Mouse (Mus musculus) T-cell, adult 2 months (primary cell): ENCODE measurements around the gene Loxl4.

Source experiments
- DNase-seq: peaks from one replicate; pipeline ENCODE4 v3.0.0; 2022; ENCODE audit warnings: low spot score

Loxl4 gene

GRCm38 (mm10) chr19:42609716-42610115 is 2.9 kb downstream of the Loxl4 start:
- DNase-seq = no peak

- DNase-seq = no peak
Measured at GRCm38 (mm10) chr19:42608082-42608481, 4.5 kb downstream of the Loxl4 start.

DNA sequence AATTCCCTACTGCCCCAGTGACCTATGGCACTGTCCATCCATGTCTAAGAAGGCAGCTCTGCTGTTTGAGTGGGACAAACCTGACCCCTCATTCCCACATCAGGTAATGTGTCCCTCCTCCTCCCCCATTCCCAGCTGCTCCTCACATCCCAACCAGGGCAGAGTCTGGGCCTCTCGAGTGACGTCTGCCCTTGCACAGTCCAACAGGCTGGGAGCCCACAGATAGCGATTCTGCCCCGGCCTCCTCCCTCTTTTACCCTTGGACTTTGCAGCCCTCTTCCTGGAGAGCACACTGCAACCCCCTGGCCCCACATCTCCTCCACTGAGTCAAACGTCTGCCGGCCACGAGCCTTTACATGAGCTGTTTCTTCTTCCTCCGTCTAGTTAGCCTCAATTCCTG is 10.0 kb downstream of the Loxl4 start:
- DNase-seq = no peak

GRCm38 (mm10) chr19:42602041-42602440 is 10.6 kb downstream of the Loxl4 start:
- DNase-seq = no peak

- no peak for DNase-seq
Measured at GRCm38 (mm10) chr19:42601445-42601844, 11.2 kb downstream of the Loxl4 start.

- no peak for DNase-seq
Measured at GRCm38 (mm10) chr19:42600591-42600990, 12.0 kb downstream of the Loxl4 start.

DNA sequence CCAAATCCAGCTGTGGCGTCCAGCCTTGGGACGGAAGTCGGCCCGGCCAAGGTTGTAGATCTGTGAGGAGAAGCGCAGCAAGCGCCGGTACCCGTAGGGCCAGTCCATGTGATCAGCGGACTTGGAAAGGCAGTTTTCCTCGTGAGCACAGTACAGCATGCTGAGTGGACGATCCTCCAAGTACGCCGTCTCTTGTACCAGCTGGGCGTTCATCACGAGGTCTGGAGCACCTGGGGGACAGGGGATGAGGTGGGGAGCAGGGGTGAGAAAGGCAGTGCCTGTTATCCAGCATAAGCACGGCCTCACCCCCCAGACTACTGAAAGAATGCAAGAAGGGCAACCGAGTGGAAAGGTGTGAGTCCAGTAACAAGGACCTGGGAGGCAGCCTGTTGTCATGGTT is 12.7 kb downstream of the Loxl4 start:
- DNase-seq = no peak

DNA sequence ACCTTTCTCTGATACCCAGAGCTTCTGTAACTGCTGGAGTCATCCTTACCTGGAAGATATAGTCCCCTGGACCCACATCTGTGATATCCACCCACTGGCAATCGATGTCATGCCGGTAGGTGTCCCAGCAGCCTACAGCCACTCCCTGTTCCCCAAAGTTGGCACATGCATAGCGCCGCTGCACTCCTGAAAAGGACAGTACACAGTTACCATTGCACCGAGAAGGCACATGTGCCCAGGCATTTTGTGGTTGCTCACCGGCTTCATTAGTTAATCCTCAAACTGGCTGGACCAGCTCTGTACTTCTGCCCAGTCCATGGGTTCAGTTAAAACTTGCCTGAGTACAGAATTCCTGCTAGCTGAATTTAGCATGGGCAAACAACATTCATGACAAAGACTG is 14.7 kb downstream of the Loxl4 start:
- DNase-seq = no peak

- no peak for DNase-seq
Measured at GRCm38 (mm10) chr19:42597286-42597685, 15.3 kb downstream of the Loxl4 start.

- no peak for DNase-seq
Measured at GRCm38 (mm10) chr19:42595066-42595465, 17.5 kb downstream of the Loxl4 start.

DNA sequence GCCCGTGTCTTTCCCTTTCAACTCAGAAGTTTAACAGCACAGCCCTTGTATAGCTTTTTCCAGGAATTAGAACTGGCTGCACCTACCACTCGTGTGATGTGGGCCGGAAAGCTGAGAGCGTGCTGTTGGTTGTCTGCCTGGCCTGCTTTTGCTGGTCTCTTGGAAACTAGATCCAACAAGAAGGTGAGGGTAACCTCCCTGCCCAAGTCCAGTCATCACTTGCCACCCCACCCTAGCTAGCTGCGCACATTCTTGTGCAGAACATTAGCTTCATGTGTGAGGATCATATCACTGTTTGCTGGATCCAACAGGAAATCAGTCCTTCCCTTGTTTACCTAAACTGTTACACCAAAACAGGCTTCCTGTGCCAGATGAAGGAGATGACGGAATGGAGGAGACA is 19.2 kb downstream of the Loxl4 start:
- DNase-seq = no peak

- DNase-seq = no peak
Measured at GRCm38 (mm10) chr19:42591534-42591933, 21.1 kb downstream of the Loxl4 start.

GRCm38 (mm10) chr19:42589246-42589645 is 23.4 kb downstream of the Loxl4 start:
- DNase-seq = no peak

DNA sequence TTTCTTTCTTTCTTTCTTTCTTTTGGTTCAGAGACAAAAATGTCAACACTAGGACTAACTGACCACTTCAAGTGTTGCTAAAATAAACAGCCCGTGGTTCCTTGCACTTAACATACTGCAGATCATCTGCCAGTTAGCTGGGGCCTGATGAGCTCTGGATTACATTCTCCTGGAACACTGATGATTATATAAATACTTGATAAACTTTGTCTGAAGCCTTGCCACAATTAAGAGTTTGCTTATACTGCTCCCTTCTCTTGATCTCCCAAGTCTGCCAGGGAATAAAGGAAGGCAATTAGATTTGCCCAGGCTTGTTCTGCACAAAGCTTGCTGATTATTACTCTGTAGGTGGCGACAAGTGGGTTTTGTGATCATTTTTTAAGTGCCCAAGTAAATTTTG is 24.9 kb downstream of the Loxl4 start:
- no peak for DNase-seq

GRCm38 (mm10) chr19:42584188-42584587 is 28.4 kb downstream of the Loxl4 start:
- DNase-seq = no peak

- DNase-seq = no peak
Measured at GRCm38 (mm10) chr19:42583677-42584076, 28.9 kb downstream of the Loxl4 start.

DNA sequence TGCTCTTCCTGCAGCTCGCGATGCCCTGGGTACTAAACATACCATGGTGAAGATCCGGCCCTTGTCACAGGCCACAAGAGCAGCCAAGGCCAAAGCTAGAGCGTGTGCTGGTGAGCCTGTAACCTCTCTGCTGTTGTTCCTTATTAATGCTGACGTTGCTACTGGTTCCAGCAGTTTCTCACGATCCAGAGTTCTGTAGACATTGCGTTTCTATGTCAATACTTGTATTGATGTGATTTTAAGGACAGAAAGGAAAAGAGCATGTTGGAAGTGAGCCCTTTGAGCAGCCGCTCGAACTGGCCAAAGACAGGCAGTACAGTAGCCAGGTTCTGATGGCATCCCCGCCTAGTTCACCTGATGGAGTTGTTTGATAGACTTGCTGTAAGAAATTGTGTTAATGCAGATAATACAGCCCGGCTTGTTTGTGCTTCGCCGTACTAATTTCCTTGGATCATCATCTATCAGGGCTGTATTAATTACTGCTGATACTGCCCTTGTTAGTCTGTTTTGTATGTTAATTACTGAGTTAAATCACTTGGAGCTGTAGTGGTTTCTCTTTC is 29.7 kb downstream of the Loxl4 start:
- DNase-seq = no peak

DNA sequence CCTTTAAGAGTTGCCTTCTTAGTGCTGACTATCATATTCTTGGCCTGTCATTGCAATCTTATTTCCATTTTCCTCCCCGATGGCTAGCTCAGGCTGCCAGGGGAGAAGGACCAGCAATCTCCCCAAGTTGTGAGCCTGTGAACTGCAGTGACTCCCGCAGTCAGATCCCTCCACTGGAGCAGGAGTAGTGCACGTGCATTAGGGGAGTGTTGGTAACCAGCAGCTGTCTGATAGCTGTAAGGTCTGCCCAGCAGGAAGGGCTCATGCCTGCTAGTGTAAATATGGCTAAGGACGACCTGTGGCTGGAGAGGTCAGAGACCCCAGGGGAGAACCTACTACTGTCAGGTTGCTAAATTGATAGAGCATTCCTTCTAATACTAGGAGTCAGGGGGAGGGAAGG is 31.9 kb downstream of the Loxl4 start:
- no peak for DNase-seq

DNA sequence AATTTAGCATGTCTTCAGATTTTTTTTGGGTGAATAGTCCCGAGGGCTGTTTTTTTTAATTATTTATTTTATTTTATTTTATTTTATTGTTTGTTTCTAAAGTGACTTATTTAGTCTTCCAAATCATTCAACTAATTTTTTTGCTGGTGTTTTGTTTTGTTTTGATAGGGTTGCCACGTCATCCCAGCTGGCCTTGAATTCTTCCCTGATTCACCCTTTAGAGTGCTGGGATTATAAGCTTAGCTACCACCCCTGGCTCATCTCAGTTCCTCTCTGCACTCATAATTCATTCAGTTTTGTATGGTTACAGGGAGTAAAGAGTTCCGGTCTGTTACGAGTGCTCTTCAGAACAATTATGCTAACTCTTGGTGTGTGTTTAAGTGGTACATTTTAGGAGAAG is 34.0 kb downstream of the Loxl4 start:
- DNase-seq = no peak

DNA sequence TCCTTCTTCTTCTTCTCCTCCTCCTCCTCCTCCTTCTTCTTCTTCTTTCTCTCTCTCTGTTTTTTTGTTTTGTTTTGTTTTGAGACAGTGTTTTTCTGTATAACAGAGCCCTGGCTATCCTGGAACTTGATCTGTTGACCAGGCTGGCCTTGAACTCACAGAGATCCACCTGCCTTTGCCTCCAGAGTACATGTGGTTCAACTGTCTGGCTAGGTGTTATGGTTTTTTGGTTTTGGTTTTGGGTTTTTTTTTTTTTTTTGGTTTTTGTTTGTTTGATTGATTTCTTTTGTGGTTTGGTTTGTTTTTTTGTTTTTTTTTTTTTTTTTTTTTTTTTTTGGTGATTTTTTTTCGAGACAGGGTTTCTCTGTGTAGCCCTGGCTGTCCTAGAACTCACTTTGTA is 35.8 kb downstream of the Loxl4 start:
- no peak for DNase-seq

DNA sequence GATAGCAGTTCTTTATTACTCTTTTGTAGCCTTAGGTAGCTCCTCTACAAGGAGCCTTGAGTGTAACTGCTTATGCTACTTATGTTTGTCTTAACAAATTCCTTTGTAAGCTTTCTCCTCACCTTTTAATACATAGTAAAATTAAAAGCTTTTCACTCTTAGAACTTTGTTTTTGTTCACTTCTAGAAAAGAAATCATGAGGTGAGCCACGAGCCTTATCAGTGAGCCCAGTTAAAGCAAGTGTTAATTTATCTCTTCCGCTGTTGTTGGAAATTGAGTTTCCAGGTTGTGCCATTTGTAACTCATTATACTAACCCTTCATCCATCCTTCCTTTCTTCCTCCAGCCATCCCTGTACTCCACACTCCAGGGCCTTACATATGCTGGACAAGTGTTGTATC is 37.3 kb downstream of the Loxl4 start:
- DNase-seq = no peak

DNA sequence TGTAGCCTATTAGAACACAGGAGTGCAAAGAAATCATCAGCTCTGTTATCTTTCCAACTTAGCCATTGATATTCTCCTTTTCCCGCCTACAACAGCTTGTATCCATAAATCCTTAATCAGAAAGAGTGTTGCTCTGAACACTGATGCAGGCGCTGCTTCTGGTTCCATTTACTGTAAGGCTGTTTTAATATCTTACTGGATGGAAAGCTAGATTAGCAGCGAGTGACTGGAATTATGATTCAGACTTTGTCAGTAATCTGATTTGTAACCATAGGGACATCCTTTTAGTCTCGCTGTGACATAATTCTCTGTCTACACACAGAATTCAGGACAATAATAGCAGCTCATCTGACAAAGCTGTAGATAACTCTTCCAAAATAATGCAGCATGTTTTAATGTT is 41.3 kb downstream of the Loxl4 start:
- DNase-seq = no peak

DNA sequence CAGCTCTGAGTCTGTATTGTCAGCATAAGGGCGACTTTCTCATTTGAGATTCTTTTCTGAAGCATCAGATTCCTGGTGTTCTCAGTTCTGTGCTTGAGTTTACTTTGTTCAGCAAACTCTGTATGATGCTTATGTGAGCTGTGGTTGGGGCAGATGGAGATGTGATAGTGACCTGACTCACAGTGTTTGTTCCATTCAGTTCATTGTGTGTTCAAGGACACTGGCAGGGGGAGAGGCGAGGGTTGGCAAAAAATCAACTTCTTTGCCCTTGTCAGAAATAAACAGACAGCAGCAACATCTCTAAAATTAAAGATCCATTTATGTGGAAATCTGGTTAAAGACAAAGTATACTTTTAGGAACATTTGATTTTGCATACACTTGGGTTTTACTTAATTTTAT is 43.5 kb downstream of the Loxl4 start:
- no peak for DNase-seq

- DNase-seq = no peak
Measured at GRCm38 (mm10) chr19:42567020-42567419, 45.6 kb downstream of the Loxl4 start.
